Mouse (Mus musculus) liver, postnatal 0 days (tissue): ENCODE data around the gene Arrb1. TPM values are rescaled to one million over a fixed set of nuclear protein-coding genes. Genes with fewer than 3 reads are reported as not detected.
A peak's percentile ranks its signal among the peaks of the same experiment; 100 is the strongest.
"Not testable (repeated sequence)": the region's sequence is repeated elsewhere in the genome, so short reads cannot be mapped to it uniquely, and the experiment has no call there.

Source experiments
- ATAC-seq: fragments of 200-750 bp; cut with Nextera tagmentation; 2 replicates; pipeline ENCODE4 v1.8.0; 2017; ENCODE audit warnings: mild to moderate bottlenecking, moderate library complexity
- DNase-seq: peaks from one replicate; pipeline ENCODE4 v3.0.0-alpha.2; 2016
- H3K27ac ChIP-seq: fragments of 300-500 bp; sonication (generic); 2 replicates; pipeline ENCODE4 v1.5.1; 2014; ENCODE audit warnings: antibody characterized with exemption, moderate library complexity, mild to moderate bottlenecking, low read depth
- H3K27me3 ChIP-seq: fragments of 300-500 bp; sonication (generic); 2 replicates; pipeline ENCODE4 v1.6.1; 2014; ENCODE audit warnings: low read length, control low read depth, mixed read lengths; ENCODE audit not compliant: insufficient read depth
- H3K36me3 ChIP-seq: fragments of 300-500 bp; sonication (generic); replicated peaks from 2 replicates; pipeline ENCODE4 v1.6.1; 2014; ENCODE audit warnings: mild to moderate bottlenecking, control low read depth, low read length, moderate library complexity, mixed read lengths; ENCODE audit not compliant: insufficient read depth
- H3K4me1 ChIP-seq: fragments of 300-500 bp; sonication (generic); 2 replicates; pipeline ENCODE4 v1.6.1; 2014; ENCODE audit warnings: antibody characterized with exemption, mild to moderate bottlenecking, control low read depth; ENCODE audit not compliant: insufficient read depth
- H3K4me2 ChIP-seq: fragments of 300-500 bp; sonication (generic); 2 replicates; pipeline ENCODE4 v1.6.1; 2014; ENCODE audit warnings: low read depth, mild to moderate bottlenecking, low read length, moderate library complexity, mixed read lengths
- H3K4me3 ChIP-seq: fragments of 300-500 bp; sonication (generic); 2 replicates; pipeline ENCODE4 v1.5.1; 2014; ENCODE audit warnings: low read depth, low read length
- H3K9ac ChIP-seq: fragments of 300-500 bp; sonication (generic); replicated peaks from 2 replicates; pipeline ENCODE4 v1.6.1; 2014; ENCODE audit warnings: mild to moderate bottlenecking, moderate library complexity
- H3K9me3 ChIP-seq: fragments of 300-500 bp; sonication (generic); 2 replicates; pipeline ENCODE4 v1.6.1; 2016; ENCODE audit warnings: mild to moderate bottlenecking, control low read depth, low read length, mixed read lengths
- CTCF ChIP-seq: sonication (generic); IDR thresholded peaks from 2 replicates; pipeline ENCODE4 v1.5.1; 2016; ENCODE audit warnings: antibody characterized with exemption, low read depth
- EP300 ChIP-seq: IDR thresholded peaks from 2 replicates; pipeline ENCODE4 v1.6.1; 2016; ENCODE audit warnings: antibody characterized with exemption, low read depth, mild to moderate bottlenecking
- WGBS: fragments of 180-500 bp; shearing (Covaris S2); extraction: QIAGEN DNeasy Blood & Tissue Kit; methylation state at CpG from one replicate; pipeline ENCODE4 v1.1.7; 2014; ENCODE audit not compliant: insufficient replicate concordance; 5-methylcytosine and 5-hydroxymethylcytosine counted together
- polyA plus RNA-seq: library from polyadenylated mRNA; unstranded; fragments of >200 nt; fragmentation: Nextera tagmentation; extraction: Ambion mirVana; gene quantifications from 2 replicates; pipeline ENCODE4 v1.2.1, GENCODE M21; 2015

Gene Arrb1
- polyA plus RNA-seq, 1 experiment from 2014 or later: 21.8 TPM

DNA sequence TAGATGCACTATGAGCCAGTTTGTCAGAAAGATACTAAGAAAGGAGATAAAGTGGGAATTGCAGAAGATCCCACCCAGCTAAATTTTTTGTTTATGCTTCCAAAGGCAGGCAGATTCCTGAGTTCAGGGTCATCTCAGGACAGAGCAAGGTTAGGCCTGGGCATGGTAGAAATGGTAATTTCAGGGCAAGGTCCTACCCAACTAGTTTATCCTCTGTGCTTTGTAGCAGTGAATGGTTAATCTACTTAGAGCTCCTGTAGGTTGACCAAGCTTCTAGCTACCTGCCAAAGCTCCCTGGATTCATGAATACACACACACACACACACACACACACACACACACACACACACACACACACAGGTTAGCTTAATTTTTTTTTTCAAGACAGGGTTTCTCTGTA lies 30.7 kb upstream of the Arrb1 start:
- no peak overlapping the region for H3K27ac ChIP-seq
- no peak overlapping the region for H3K4me3 ChIP-seq
- TF ChIP-seq CTCF (no peak), EP300 (no peak)
- no peak for DNase-seq
- no peaks in the 10 kb centered on the region for H3K36me3 ChIP-seq
- peaks cover 3% of the 10 kb centered on the region; the same call in 1 of the 2 replicates for H3K4me1 ChIP-seq
- no peaks in the 10 kb centered on the region for H3K27me3 ChIP-seq
- ATAC-seq: no peak
- H3K4me2 ChIP-seq: no peak overlapping the region
- no peak overlapping the region for H3K9ac ChIP-seq
- no peaks in the 10 kb centered on the region for H3K9me3 ChIP-seq

DNA sequence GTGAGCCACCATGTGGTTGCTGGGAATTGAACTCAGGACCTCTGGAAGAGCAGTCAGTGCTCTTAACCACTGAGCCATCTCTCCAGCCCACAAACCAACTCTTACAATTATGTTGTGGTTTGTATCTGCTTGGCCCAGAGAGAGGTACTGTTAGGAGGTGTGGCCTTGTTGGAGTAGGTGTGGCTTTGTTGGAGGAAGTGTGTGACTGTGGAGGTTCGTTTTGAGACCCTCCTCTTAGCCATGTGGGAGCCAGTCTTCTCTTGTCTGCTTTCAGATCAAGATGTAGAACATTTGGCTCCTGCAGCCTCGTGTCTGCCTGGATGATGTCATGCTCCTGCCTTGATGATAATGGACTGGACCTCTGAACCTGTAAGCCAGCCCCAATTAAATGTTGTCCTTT lies 27.1 kb upstream of the Arrb1 start:
- not testable (repeated sequence) for H3K4me2 ChIP-seq, H3K27me3 ChIP-seq, H3K9me3 ChIP-seq, H3K4me1 ChIP-seq, ATAC-seq, H3K27ac ChIP-seq, H3K36me3 ChIP-seq, DNase-seq, H3K9ac ChIP-seq, H3K4me3 ChIP-seq
- 2% methylated on average over 2 of the region's 2 CpGs for WGBS

GRCm38 (mm10) chr7:99510087-99510501 lies 25.2 kb upstream of the Arrb1 start:
- DNase-seq (no peak), ATAC-seq (peak; percentile 43; the same call in 1 of the 2 replicates)
- no peaks in the 10 kb centered on the region for H3K4me1 ChIP-seq
- H3K9me3 ChIP-seq: no peaks in the 10 kb centered on the region
- no peaks in the 10 kb centered on the region for H3K36me3 ChIP-seq
- H3K9ac ChIP-seq: no peak overlapping the region
- no peaks in the 10 kb centered on the region for H3K27me3 ChIP-seq
- H3K4me3 ChIP-seq: no peak overlapping the region
- no peak for TF ChIP-seq CTCF
- no peak for TF ChIP-seq EP300
- no peak overlapping the region for H3K27ac ChIP-seq
- no peak overlapping the region for H3K4me2 ChIP-seq
- WGBS: 35% methylated on average over 8 of the region's 8 CpGs

GRCm38 (mm10) chr7:99516092-99516813 lies 19.0 kb upstream of the Arrb1 start:
- no peak overlapping the region for H3K27ac ChIP-seq
- no peaks in the 10 kb centered on the region for H3K36me3 ChIP-seq
- DNase-seq (no peak), ATAC-seq (no peak)
- TF ChIP-seq CTCF (no peak), EP300 (no peak)
- no peak overlapping the region for H3K4me2 ChIP-seq
- H3K27me3 ChIP-seq: no peaks in the 10 kb centered on the region
- H3K4me1 ChIP-seq: peaks cover 11% of the 10 kb centered on the region
- WGBS: 62% methylated on average over 9 of the region's 9 CpGs
- no peak overlapping the region for H3K9ac ChIP-seq
- no peaks in the 10 kb centered on the region for H3K9me3 ChIP-seq
- H3K4me3 ChIP-seq: no peak overlapping the region

- Histone ChIP-seq H3K9me3 (no peaks in the 10 kb centered on the region), H3K4me3 (no peak overlapping the region), H3K27me3 (no peaks in the 10 kb centered on the region), H3K9ac (no peak overlapping the region), H3K27ac (no peak overlapping the region), H3K4me1 (peaks cover 11% of the 10 kb centered on the region), H3K4me2 (no peak overlapping the region), H3K36me3 (no peaks in the 10 kb centered on the region)
- ATAC-seq: 0 out of 2 replicates have a peak, but pooled peaks have one; percentile 23
- TF ChIP-seq EP300: no peak
- no peak for TF ChIP-seq CTCF
- 40% methylated on average over 3 of the region's 3 CpGs for WGBS
- no peak for DNase-seq
Observed at GRCm38 (mm10) chr7:99516814-99517157, 18.5 kb upstream of the Arrb1 start.

GRCm38 (mm10) chr7:99518954-99519644 lies 16.2 kb upstream of the Arrb1 start:
- no peak for DNase-seq
- TF ChIP-seq CTCF: no peak
- no peak for TF ChIP-seq EP300
- peaks cover 11% of the 10 kb centered on the region for H3K4me1 ChIP-seq

More at GRCm38 (mm10) chr7:99518954-99519644, 16.2 kb upstream of the Arrb1 start:
- Histone ChIP-seq H3K27ac (no peak overlapping the region), H3K9me3 (no peaks in the 10 kb centered on the region), H3K4me2 (no peak overlapping the region), H3K4me3 (no peak overlapping the region), H3K9ac (no peak overlapping the region), H3K36me3 (no peaks in the 10 kb centered on the region), H3K27me3 (no peaks in the 10 kb centered on the region)
- ATAC-seq: no peak
- 66% methylated on average over 4 of the region's 4 CpGs for WGBS
